Mouse (Mus musculus): ENCODE data around the gene Ptgir. TPM values are rescaled to one million over a fixed set of nuclear protein-coding genes. Genes with fewer than 3 reads are reported as not detected.

Gene Ptgir
- 4.0 and 5.1 TPM in 2 replicates for polyA plus RNA-seq (2015; fragmentation: Nextera tagmentation; extraction: Ambion mirVana)

- no peaks in the 10 kb centered on the region for H3K27me3 ChIP-seq
- no peak within 1 kb of the TSS for H3K4me3 ChIP-seq
- WGBS, result 5% methylated on average over 6 of the region's 6 CpGs
- peak within 1 kb of the TSS; percentile 10; the same call in 1 of the 2 replicates for H3K4me2 ChIP-seq
- no peak for ATAC-seq (ENCODE audit: insufficient number of reproducible peaks, low FRiP score, low TSS enrichment, low read depth)
- peaks cover 47% of the 10 kb centered on the region for H3K4me1 ChIP-seq
- H3K9ac ChIP-seq, result no peak within 1 kb of the TSS
- no peaks in the 10 kb centered on the region for H3K9me3 ChIP-seq
- no peaks in the 10 kb centered on the region for H3K36me3 ChIP-seq
- H3K27ac ChIP-seq, result peak within 1 kb of the TSS; percentile 44; the same call in 1 of the 2 replicates
Measured at GRCm38 (mm10) chr7:16906281-16906680, at the start of gene Ptgir. TSS of gene Ptgir (plus strand) at chr7:16906490.

- no peaks in the 10 kb centered on the region for H3K9me3 ChIP-seq
- H3K36me3 ChIP-seq, result peaks cover 93% of the 10 kb centered on the region
- no peaks in the 10 kb centered on the region for H3K27me3 ChIP-seq
- H3K4me2 ChIP-seq, result no peak overlapping the region
- H3K4me3 ChIP-seq, result no peak overlapping the region
- no peak overlapping the region for H3K27ac ChIP-seq
- H3K4me1 ChIP-seq, result 0 out of 2 replicates have a peak, but pooled peaks cover 4% of the 10 kb centered on the region
- H3K9ac ChIP-seq, result no peak overlapping the region
- no peak for ATAC-seq (ENCODE audit: insufficient number of reproducible peaks, low FRiP score, low TSS enrichment, low read depth)
- 26% methylated on average over 17 of the region's 17 CpGs for WGBS
Measured at GRCm38 (mm10) chr7:16858336-16858735, 48.0 kb upstream of the Ptgir start.

- Histone ChIP-seq H3K4me2 (no peak overlapping the region), H3K27me3 (no peaks in the 10 kb centered on the region), H3K27ac (no peak overlapping the region), H3K9ac (no peak overlapping the region), H3K36me3 (peaks cover 91% of the 10 kb centered on the region), H3K9me3 (no peaks in the 10 kb centered on the region), H3K4me1 (no peaks in the 10 kb centered on the region), H3K4me3 (no peak overlapping the region)
- ATAC-seq (ENCODE audit: insufficient number of reproducible peaks, low FRiP score, low TSS enrichment, low read depth), result no peak
- 37% methylated on average over 5 of the region's 5 CpGs for WGBS
Measured at GRCm38 (mm10) chr7:16859902-16860651, 46.2 kb upstream of the Ptgir start.

GRCm38 (mm10) chr7:16867488-16867887 lies 38.8 kb upstream of the Ptgir start:
- no peak for ATAC-seq (ENCODE audit: insufficient number of reproducible peaks, low FRiP score, low TSS enrichment, low read depth)
- Histone ChIP-seq H3K4me3 (no peak overlapping the region), H3K27ac (no peak overlapping the region), H3K4me2 (no peak overlapping the region), H3K36me3 (peaks cover 89% of the 10 kb centered on the region), H3K9me3 (no peaks in the 10 kb centered on the region), H3K27me3 (no peaks in the 10 kb centered on the region), H3K4me1 (0 out of 2 replicates have a peak, but pooled peaks cover 10% of the 10 kb centered on the region), H3K9ac (no peak overlapping the region)
- 91% methylated on average over 3 of the region's 3 CpGs for WGBS

- Histone ChIP-seq H3K4me1 (0 out of 2 replicates have a peak, but pooled peaks cover 14% of the 10 kb centered on the region), H3K4me2 (peak overlapping the region; percentile 1; the same call in 1 of the 2 replicates), H3K36me3 (peaks cover 71% of the 10 kb centered on the region), H3K9me3 (no peaks in the 10 kb centered on the region), H3K9ac (peak overlapping the region; percentile 4; the same call in 1 of the 2 replicates), H3K27ac (no peak overlapping the region), H3K4me3 (0 out of 2 replicates have a peak overlapping the region, but pooled peaks have one; percentile 9), H3K27me3 (no peaks in the 10 kb centered on the region)
- peak; percentile 73 for ATAC-seq (ENCODE audit: insufficient number of reproducible peaks, low FRiP score, low TSS enrichment, low read depth)
- 17% methylated on average over 16 of the region's 16 CpGs for WGBS
Measured at GRCm38 (mm10) chr7:16869497-16869896, 36.8 kb upstream of the Ptgir start.

- Histone ChIP-seq H3K4me2 (no peak overlapping the region), H3K9ac (no peak overlapping the region), H3K27ac (no peak overlapping the region), H3K36me3 (peaks cover 52% of the 10 kb centered on the region), H3K9me3 (no peaks in the 10 kb centered on the region), H3K4me3 (no peak overlapping the region), H3K4me1 (peaks cover 15% of the 10 kb centered on the region; the same call in 1 of the 2 replicates), H3K27me3 (no peaks in the 10 kb centered on the region)
- WGBS, result 74% methylated on average over 10 of the region's 10 CpGs
- ATAC-seq (ENCODE audit: insufficient number of reproducible peaks, low FRiP score, low TSS enrichment, low read depth), result no peak
Measured at GRCm38 (mm10) chr7:16871600-16871999, 34.7 kb upstream of the Ptgir start.

- Histone ChIP-seq H3K4me3 (no peak overlapping the region), H3K4me1 (peaks cover 23% of the 10 kb centered on the region), H3K9me3 (no peaks in the 10 kb centered on the region), H3K36me3 (peaks cover 43% of the 10 kb centered on the region), H3K9ac (no peak overlapping the region), H3K27me3 (no peaks in the 10 kb centered on the region), H3K4me2 (no peak overlapping the region), H3K27ac (no peak overlapping the region)
- WGBS, result 93% methylated on average over 9 of the region's 9 CpGs
- ATAC-seq (ENCODE audit: insufficient number of reproducible peaks, low FRiP score, low TSS enrichment, low read depth), result no peak
Measured at GRCm38 (mm10) chr7:16872478-16872877, 33.8 kb upstream of the Ptgir start.

- Histone ChIP-seq H3K4me3 (no peak overlapping the region), H3K4me1 (peaks cover 25% of the 10 kb centered on the region), H3K27me3 (no peaks in the 10 kb centered on the region), H3K27ac (no peak overlapping the region), H3K36me3 (peaks cover 42% of the 10 kb centered on the region), H3K9me3 (no peaks in the 10 kb centered on the region), H3K4me2 (no peak overlapping the region), H3K9ac (no peak overlapping the region)
- no peak for ATAC-seq (ENCODE audit: insufficient number of reproducible peaks, low FRiP score, low TSS enrichment, low read depth)
- WGBS, result 87% methylated on average over 4 of the region's 4 CpGs
Measured at GRCm38 (mm10) chr7:16873392-16873791, 32.9 kb upstream of the Ptgir start.

- peak overlapping the region; percentile 33 for H3K4me3 ChIP-seq
- H3K27ac ChIP-seq, result peak overlapping the region; percentile 93
- H3K4me2 ChIP-seq, result peak overlapping the region; percentile 38
- H3K9ac ChIP-seq, result no peak overlapping the region
- no peaks in the 10 kb centered on the region for H3K9me3 ChIP-seq
- H3K4me1 ChIP-seq, result peaks cover 27% of the 10 kb centered on the region
- 5% methylated on average over 17 of the region's 17 CpGs for WGBS
- no peaks in the 10 kb centered on the region for H3K27me3 ChIP-seq
- ATAC-seq (ENCODE audit: insufficient number of reproducible peaks, low FRiP score, low TSS enrichment, low read depth), result no peak
- H3K36me3 ChIP-seq, result peaks cover 40% of the 10 kb centered on the region
Measured at GRCm38 (mm10) chr7:16874190-16874589, 32.1 kb upstream of the Ptgir start.

GRCm38 (mm10) chr7:16874756-16875309 lies 31.5 kb upstream of the Ptgir start:
- no peak overlapping the region; the same call in 1 of the 2 replicates for H3K9ac ChIP-seq
- H3K9me3 ChIP-seq, result no peaks in the 10 kb centered on the region
- peaks cover 21% of the 10 kb centered on the region for H3K4me1 ChIP-seq
- WGBS, result under 1% methylated on average over 33 of the region's 33 CpGs
- ATAC-seq (ENCODE audit: insufficient number of reproducible peaks, low FRiP score, low TSS enrichment, low read depth), result peak; percentile 97
- peak overlapping the region; percentile 77 for H3K4me2 ChIP-seq
- no peaks in the 10 kb centered on the region for H3K27me3 ChIP-seq
- H3K36me3 ChIP-seq, result peaks cover 35% of the 10 kb centered on the region
- H3K27ac ChIP-seq, result peak overlapping the region; percentile 93
- peak overlapping the region; percentile 84 for H3K4me3 ChIP-seq

- H3K4me3 ChIP-seq, result peak within 1 kb of the TSS; percentile 84
- peak within 1 kb of the TSS; percentile 77 for H3K4me2 ChIP-seq
- no peaks in the 10 kb centered on the region for H3K9me3 ChIP-seq
- H3K9ac ChIP-seq, result peak within 1 kb of the TSS; percentile 84
- 0% methylated on average over 1 of the region's 1 CpGs for WGBS
- peaks cover 22% of the 10 kb centered on the region for H3K4me1 ChIP-seq
- peak within 1 kb of the TSS; percentile 93 for H3K27ac ChIP-seq
- H3K36me3 ChIP-seq, result peaks cover 33% of the 10 kb centered on the region
- no peak for ATAC-seq (ENCODE audit: insufficient number of reproducible peaks, low FRiP score, low TSS enrichment, low read depth)
- no peaks in the 10 kb centered on the region for H3K27me3 ChIP-seq
Measured at GRCm38 (mm10) chr7:16875310-16875325, 31.2 kb upstream of the Ptgir start, which contains the start of gene Dact3. TSS of gene Dact3 (plus strand) at chr7:16875317.

- Histone ChIP-seq H3K4me2 (peak overlapping the region; percentile 77), H3K4me3 (peak overlapping the region; percentile 84), H3K9me3 (no peaks in the 10 kb centered on the region), H3K36me3 (peaks cover 32% of the 10 kb centered on the region), H3K9ac (peak overlapping the region; percentile 84), H3K27ac (peak overlapping the region; percentile 92), H3K4me1 (peaks cover 24% of the 10 kb centered on the region), H3K27me3 (no peaks in the 10 kb centered on the region)
- under 1% methylated on average over 32 of the region's 42 CpGs for WGBS
- no peak for ATAC-seq (ENCODE audit: insufficient number of reproducible peaks, low FRiP score, low TSS enrichment, low read depth)
Measured at GRCm38 (mm10) chr7:16875326-16875725, 31.0 kb upstream of the Ptgir start.
